Mouse (Mus musculus) lung, embryonic 16.5 days (tissue): ENCODE results near the gene Dstn. TPM values are rescaled to one million over a fixed set of nuclear protein-coding genes. Genes with fewer than 3 reads are reported as not detected.

Source experiments
- ATAC-seq: fragments of 200-750 bp; cut with Nextera tagmentation; 2 replicates; pipeline ENCODE4 v1.8.0; 2017; ENCODE audit warnings: low read depth, mild to moderate bottlenecking, moderate library complexity
- H3K27ac ChIP-seq: fragments of 300-500 bp; sonication (generic); 2 replicates; pipeline ENCODE4 v1.5.1; 2014; ENCODE audit warnings: mild to moderate bottlenecking, control low read depth, low read length
- H3K27me3 ChIP-seq: fragments of 300-500 bp; sonication (generic); 2 replicates; pipeline ENCODE4 v1.6.1; 2014; ENCODE audit warnings: low read depth, low read length, mixed read lengths; ENCODE audit not compliant: control insufficient read depth, insufficient read depth
- H3K36me3 ChIP-seq: fragments of 300-500 bp; sonication (generic); 2 replicates; pipeline ENCODE4 v1.6.1; 2014; ENCODE audit warnings: low read length; ENCODE audit not compliant: control insufficient read depth, insufficient read depth
- H3K4me1 ChIP-seq: fragments of 300-500 bp; sonication (generic); replicated peaks from 2 replicates; pipeline ENCODE4 v1.6.1; 2014; ENCODE audit warnings: low read length, mixed read lengths; ENCODE audit not compliant: control insufficient read depth, insufficient read depth
- H3K4me2 ChIP-seq: fragments of 300-500 bp; sonication (generic); 2 replicates; pipeline ENCODE4 v1.6.1; 2014; ENCODE audit warnings: low read depth, low read length, control low read depth
- H3K4me3 ChIP-seq: fragments of 300-500 bp; sonication (generic); 2 replicates; pipeline ENCODE4 v1.5.1; 2014; ENCODE audit warnings: mild to moderate bottlenecking, low read length, control low read depth
- H3K9ac ChIP-seq: fragments of 300-500 bp; sonication (generic); 2 replicates; pipeline ENCODE4 v1.6.1; 2014; ENCODE audit warnings: low read length, control low read depth
- H3K9me3 ChIP-seq: fragments of 300-500 bp; sonication (generic); 2 replicates; pipeline ENCODE4 v1.6.1; 2016; ENCODE audit warnings: low read length; ENCODE audit not compliant: control insufficient read depth
- WGBS: fragments of 180-500 bp; shearing (Covaris S2); extraction: QIAGEN DNeasy Blood & Tissue Kit; methylation state at CpG from one replicate; pipeline ENCODE4 v1.1.7; 2014; 5-methylcytosine and 5-hydroxymethylcytosine counted together
- polyA plus RNA-seq: library from polyadenylated mRNA; unstranded; fragments of >200 nt; fragmentation: Nextera tagmentation; extraction: Ambion mirVana; gene quantifications from 2 replicates; pipeline ENCODE4 v1.2.1, GENCODE M21; 2015

Gene Dstn
- polyA plus RNA-seq, 1 experiment from 2014 or later = 565 TPM

- Histone ChIP-seq H3K27ac (no peak overlapping the region), H3K4me1 (no peaks in the 10 kb centered on the region)
- WGBS = 73% methylated on average over 4 of the region's 4 CpGs
Measured at GRCm38 (mm10) chr2:143948416-143948815, 33.3 kb downstream of the Dstn start.

GRCm38 (mm10) chr2:143949217-143949616 lies 34.1 kb downstream of the Dstn start:
- Histone ChIP-seq H3K36me3 (peaks cover 67% of the 10 kb centered on the region), H3K9ac (no peak overlapping the region), H3K4me2 (no peak overlapping the region), H3K27me3 (no peaks in the 10 kb centered on the region), H3K9me3 (no peaks in the 10 kb centered on the region), H3K4me1 (no peaks in the 10 kb centered on the region), H3K4me3 (no peak overlapping the region), H3K27ac (no peak overlapping the region)
- 87% methylated on average over 6 of the region's 6 CpGs for WGBS
- no peak for ATAC-seq

More at GRCm38 (mm10) chr2:143948416-143948815, 33.3 kb downstream of the Dstn start:
- H3K4me2 ChIP-seq = no peak overlapping the region
- H3K4me3 ChIP-seq = no peak overlapping the region
- H3K9ac ChIP-seq = no peak overlapping the region
- H3K9me3 ChIP-seq = no peaks in the 10 kb centered on the region
- no peak for ATAC-seq
- H3K27me3 ChIP-seq = no peaks in the 10 kb centered on the region
- H3K36me3 ChIP-seq = peaks cover 63% of the 10 kb centered on the region

GRCm38 (mm10) chr2:143950290-143951027 lies 35.3 kb downstream of the Dstn start:
- ATAC-seq = no peak
- Histone ChIP-seq H3K4me1 (no peaks in the 10 kb centered on the region), H3K4me3 (no peak overlapping the region), H3K27me3 (no peaks in the 10 kb centered on the region), H3K4me2 (no peak overlapping the region), H3K36me3 (peaks cover 69% of the 10 kb centered on the region), H3K9me3 (no peaks in the 10 kb centered on the region), H3K27ac (no peak overlapping the region), H3K9ac (no peak overlapping the region)
- 77% methylated on average over 5 of the region's 5 CpGs for WGBS

GRCm38 (mm10) chr2:143951028-143951420 lies 35.9 kb downstream of the Dstn start:
- Histone ChIP-seq H3K9me3 (no peaks in the 10 kb centered on the region), H3K27ac (no peak overlapping the region)

GRCm38 (mm10) chr2:143951546-143952315 lies 36.6 kb downstream of the Dstn start:
- H3K9me3 ChIP-seq = no peaks in the 10 kb centered on the region
- H3K4me2 ChIP-seq = no peak overlapping the region
- H3K9ac ChIP-seq = no peak overlapping the region
- no peak overlapping the region for H3K4me3 ChIP-seq
- no peak overlapping the region for H3K27ac ChIP-seq
- 57% methylated on average over 5 of the region's 5 CpGs for WGBS
- no peaks in the 10 kb centered on the region for H3K27me3 ChIP-seq
- no peaks in the 10 kb centered on the region for H3K4me1 ChIP-seq
- peaks cover 71% of the 10 kb centered on the region for H3K36me3 ChIP-seq
- ATAC-seq = peak; percentile 24; the same call in 1 of the 2 replicates

More at GRCm38 (mm10) chr2:143951028-143951420, 35.9 kb downstream of the Dstn start:
- no peak overlapping the region for H3K9ac ChIP-seq
- H3K4me3 ChIP-seq = no peak overlapping the region
- 59% methylated on average over 1 of the region's 1 CpGs for WGBS
- no peaks in the 10 kb centered on the region for H3K27me3 ChIP-seq
- no peak overlapping the region for H3K4me2 ChIP-seq
- no peak for ATAC-seq
- no peaks in the 10 kb centered on the region for H3K4me1 ChIP-seq
- peaks cover 74% of the 10 kb centered on the region for H3K36me3 ChIP-seq

- WGBS = 87% methylated on average over 4 of the region's 4 CpGs
- ATAC-seq = no peak
Measured at GRCm38 (mm10) chr2:143953944-143954343, 38.8 kb downstream of the Dstn start.

GRCm38 (mm10) chr2:143955004-143955403 lies 39.9 kb downstream of the Dstn start:
- no peak overlapping the region for H3K9ac ChIP-seq
- no peaks in the 10 kb centered on the region for H3K27me3 ChIP-seq
- H3K4me3 ChIP-seq = no peak overlapping the region
- no peak overlapping the region for H3K27ac ChIP-seq
- H3K4me2 ChIP-seq = no peak overlapping the region
- no peak for ATAC-seq
- no peaks in the 10 kb centered on the region for H3K4me1 ChIP-seq
- 86% methylated on average over 4 of the region's 4 CpGs for WGBS
- H3K9me3 ChIP-seq = no peaks in the 10 kb centered on the region
- H3K36me3 ChIP-seq = peaks cover 65% of the 10 kb centered on the region

More at GRCm38 (mm10) chr2:143953944-143954343, 38.8 kb downstream of the Dstn start:
- no peak overlapping the region for H3K4me3 ChIP-seq
- H3K27ac ChIP-seq = no peak overlapping the region
- H3K4me2 ChIP-seq = no peak overlapping the region
- H3K36me3 ChIP-seq = peaks cover 71% of the 10 kb centered on the region
- H3K9ac ChIP-seq = no peak overlapping the region
- H3K27me3 ChIP-seq = no peaks in the 10 kb centered on the region
- H3K4me1 ChIP-seq = no peaks in the 10 kb centered on the region
- no peaks in the 10 kb centered on the region for H3K9me3 ChIP-seq

- H3K36me3 ChIP-seq = peaks cover 63% of the 10 kb centered on the region
- no peak overlapping the region for H3K4me3 ChIP-seq
- H3K9me3 ChIP-seq = no peaks in the 10 kb centered on the region
- no peak overlapping the region for H3K9ac ChIP-seq
- H3K27me3 ChIP-seq = no peaks in the 10 kb centered on the region
- no peaks in the 10 kb centered on the region for H3K4me1 ChIP-seq
- no peak for ATAC-seq
- WGBS = 93% methylated on average over 4 of the region's 4 CpGs
- no peak overlapping the region for H3K4me2 ChIP-seq
- H3K27ac ChIP-seq = no peak overlapping the region
Measured at GRCm38 (mm10) chr2:143955746-143956145, 40.6 kb downstream of the Dstn start.

GRCm38 (mm10) chr2:143962192-143962591 lies 47.1 kb downstream of the Dstn start:
- no peaks in the 10 kb centered on the region for H3K27me3 ChIP-seq
- H3K36me3 ChIP-seq = peaks cover 75% of the 10 kb centered on the region
- H3K4me1 ChIP-seq = no peaks in the 10 kb centered on the region
- H3K9me3 ChIP-seq = no peaks in the 10 kb centered on the region
- no peak overlapping the region for H3K4me3 ChIP-seq
- H3K4me2 ChIP-seq = no peak overlapping the region
- ATAC-seq = no peak
- H3K27ac ChIP-seq = no peak overlapping the region
- no peak overlapping the region for H3K9ac ChIP-seq
- WGBS = 93% methylated on average over 5 of the region's 5 CpGs
